Comparison of ENCODE assay signal across 31 mouse cellular contexts in genomic region chr5:147284365-147284764, GRCm38 (mm10). TPM values are rescaled to one million over a fixed set of nuclear protein-coding genes. Genes with fewer than 3 reads are reported as not detected.
DNase-seq lines count a peak whose midpoint lies in the region; ATAC-seq and TF ChIP-seq lines count a peak whose summit lies in the region.
"Had no signal": no experiment of that assay in that cellular context is flagged by ENCODE, and none has a peak within 500 bp of the region (broad histone marks: within the 10 kb centered on the region; RNA-seq: fewer than 3 reads in every experiment).

No protein-coding gene starts in this region.

- 70% methylated on average over 4 of the region's 4 CpGs for WGBS in lung, embryonic 14.5 days

- TF ChIP-seq EP300 in ES-Bruce4 (IDR thresholded peaks at IDR 0.05; ENCODE audit: insufficient read depth, low read depth, low read length), result no peak

- ATAC-seq in lung, embryonic 14.5 days (ENCODE audit: insufficient read depth), result no peak
- ATAC-seq: forebrain, embryonic 13.5 days had no signal

- H3K4me3 ChIP-seq in gastrocnemius, adult 2 months, result no peak overlapping the region
- no peak overlapping the region for H3K4me3 ChIP-seq in lung, embryonic 14.5 days (ENCODE audit: low read depth, low read length)
- H3K4me3 ChIP-seq in ES-Bruce4 (ENCODE audit: low read depth, low read length), result no peak overlapping the region
- H3K4me3 ChIP-seq: embryonic facial prominence, embryonic 12.5 days; erythroblast, embryonic 14.5 days; forebrain, embryonic 13.5 days; hindbrain, embryonic 12.5 days; limb, embryonic 12.5 days; midbrain, embryonic 10.5 days had no signal

- H3K9me3 ChIP-seq in lung, embryonic 14.5 days (ENCODE audit: low read depth, low read length), result no peaks in the 10 kb centered on the region
- no peaks in the 10 kb centered on the region for H3K9me3 ChIP-seq in ES-Bruce4 (replicated peaks; ENCODE audit: control insufficient read depth, insufficient read depth, low read length, poor library complexity, severe bottlenecking)
- H3K9me3 ChIP-seq: embryonic facial prominence, embryonic 12.5 days; forebrain, embryonic 13.5 days; hindbrain, embryonic 12.5 days; limb, embryonic 12.5 days; midbrain, embryonic 10.5 days had no signal

- no peak overlapping the region for H3K27ac ChIP-seq in gastrocnemius, adult 2 months
- H3K27ac ChIP-seq in lung, embryonic 14.5 days (ENCODE audit: low read depth), result no peak overlapping the region
- no peak overlapping the region for H3K27ac ChIP-seq in ES-Bruce4 (ENCODE audit: insufficient read depth, low read length)
- H3K27ac ChIP-seq: embryonic facial prominence, embryonic 12.5 days; forebrain, embryonic 13.5 days; hindbrain, embryonic 12.5 days; limb, embryonic 12.5 days; macrophage; midbrain, embryonic 10.5 days had no signal

- no peaks in the 10 kb centered on the region for H3K36me3 ChIP-seq in lung, embryonic 14.5 days (ENCODE audit: insufficient read depth)
- no peaks in the 10 kb centered on the region for H3K36me3 ChIP-seq in ES-Bruce4 (ENCODE audit: control insufficient read depth, insufficient read depth, low read length, poor library complexity, severe bottlenecking)
- H3K36me3 ChIP-seq: embryonic facial prominence, embryonic 12.5 days; hindbrain, embryonic 12.5 days; limb, embryonic 12.5 days; midbrain, embryonic 10.5 days had no signal

- H3K4me1 ChIP-seq in lung, embryonic 14.5 days (ENCODE audit: insufficient read depth), result no peaks in the 10 kb centered on the region
- H3K4me1 ChIP-seq in ES-Bruce4 (ENCODE audit: control insufficient read depth, insufficient read depth, low read length), result no peaks in the 10 kb centered on the region
- H3K4me1 ChIP-seq: embryonic facial prominence, embryonic 12.5 days; forebrain, embryonic 13.5 days; hindbrain, embryonic 12.5 days; limb, embryonic 12.5 days; midbrain, embryonic 10.5 days had no signal

- H3K4me2 ChIP-seq in lung, embryonic 14.5 days, result no peak overlapping the region
- H3K4me2 ChIP-seq: embryonic facial prominence, embryonic 12.5 days; forebrain, embryonic 13.5 days; heart, embryonic 11.5 days; hindbrain, embryonic 12.5 days; limb, embryonic 12.5 days had no signal

- TF ChIP-seq POLR2A in ES-Bruce4 (IDR thresholded peaks at IDR 0.05; ENCODE audit: insufficient read depth, low read length), result no peak
- TF ChIP-seq POLR2A in brain, embryonic 14.5 days (IDR thresholded peaks at IDR 0.05; ENCODE audit: borderline replicate concordance, extremely low read depth, insufficient read depth, insufficient read length, poor library complexity, severe bottlenecking), result no peak

- peaks cover 21% of the 10 kb centered on the region for H3K27me3 ChIP-seq in lung, embryonic 14.5 days (ENCODE audit: insufficient read depth, low read length)
- H3K27me3 ChIP-seq in ES-Bruce4 (ENCODE audit: control insufficient read depth, insufficient read depth, low read length, poor library complexity, severe bottlenecking), result peaks cover 4% of the 10 kb centered on the region

- no peak overlapping the region for H3K9ac ChIP-seq in lung, embryonic 14.5 days
- H3K9ac ChIP-seq in ES-Bruce4 (ENCODE audit: low read depth, poor library complexity, severe bottlenecking), result no peak overlapping the region
- H3K9ac ChIP-seq: embryonic facial prominence, embryonic 12.5 days; forebrain, embryonic 13.5 days; hindbrain, embryonic 12.5 days; limb, embryonic 12.5 days had no signal

- intact Hi-C loops in gastrocnemius, adult 2 months (cut with DNase I), result no loop called here
- intact Hi-C loops in left cerebral cortex, postnatal 4 days (cut with DNase I), result no loop called here

- TF ChIP-seq CTCF in gastrocnemius, adult 2 months (IDR thresholded peaks at IDR 0.05), result peak; percentile 11; the same call in 1 of the 2 replicates
- peak; percentile 33; the same call in 1 of the 2 replicates for TF ChIP-seq CTCF in lung, embryonic 14.5 days (IDR thresholded peaks at IDR 0.05; ENCODE audit: low read depth)
- TF ChIP-seq CTCF in ES-Bruce4 (IDR thresholded peaks at IDR 0.05; ENCODE audit: low read depth, low read length), result peak; percentile 35
- peak; percentile 19; the same call in 1 of the 2 replicates for TF ChIP-seq CTCF in brain, embryonic 14.5 days (IDR thresholded peaks at IDR 0.05; ENCODE audit: borderline replicate concordance, extremely low read depth, insufficient read depth, insufficient read length)

- no peak for DNase-seq in gastrocnemius, adult 2 months
- DNase-seq in gastrocnemius, postnatal 25 days, result no peak
- DNase-seq in lung, embryonic 14.5 days, result no peak
- DNase-seq in lung, postnatal 25 days (ENCODE audit: low spot score), result no peak
- no peak for DNase-seq in brain, embryonic 14.5 days (ENCODE audit: low read depth)
- no peak for DNase-seq in left cerebral cortex, postnatal 4 days
- DNase-seq in urinary bladder, adult 2 months (ENCODE audit: low spot score), result no peak
- DNase-seq: adrenal gland, adult 8-10 months; cerebellum, adult 9-11 months; heart, postnatal 10 days; kidney, adult 9 months; kidney, postnatal 25 days; lung, adult 18-20 months; retina, postnatal 1 day; thymus, postnatal 36 days had no signal

RNA-seq across cellular contexts. Expression of gene Pdx1, which starts 14.6 kb away (rescaled TPM):
- not detected for total RNA-seq in gastrocnemius, adult 2 months (2021)
- total RNA-seq in gastrocnemius, postnatal 25 days (2021), result not detected
- polyA plus RNA-seq in lung, embryonic 14.5 days (2014; fragmentation: Nextera tagmentation; extraction: Ambion mirVana), result not detected in 2 replicates
- not detected in 2 replicates for polyA plus RNA-seq in ES-Bruce4 (2011; ENCODE audit: insufficient read depth, insufficient read length, low read depth, missing spikeins)
- polyA plus RNA-seq in brain, embryonic 14.5 days (2012; rRNA removed), result not detected in 2 replicates
- not detected for total RNA-seq in left cerebral cortex, postnatal 4 days (2021)
- not detected in 2 replicates for polyA plus RNA-seq in urinary bladder, adult 2 months (2012; rRNA removed)
- total RNA-seq: adrenal gland, adult 8-10 months; gastrocnemius, postnatal 4 days; heart, postnatal 10 days; layer of hippocampus, postnatal 10 days; left cerebral cortex, adult 8-10 months; monocyte, adult 5-6 weeks had no signal
- polyA plus RNA-seq: cortical plate, adult 2 months; embryonic facial prominence, embryonic 12.5 days; erythroblast, embryonic 14.5 days; forebrain, embryonic 13.5 days; heart, embryonic 11.5 days; hindbrain, embryonic 12.5 days; limb, embryonic 12.5 days; macrophage; midbrain, embryonic 10.5 days; neural tube, embryonic 11.5 days had no signal

RNA-seq across cellular contexts. Expression of gene Cdx2, which starts 22.7 kb away (rescaled TPM):
- total RNA-seq in gastrocnemius, adult 2 months (2021), result not detected
- not detected for total RNA-seq in gastrocnemius, postnatal 25 days (2021)
- polyA plus RNA-seq in lung, embryonic 14.5 days (2014; fragmentation: Nextera tagmentation; extraction: Ambion mirVana), result not detected in 2 replicates
- 0.70 and 1.1 TPM in 2 replicates for polyA plus RNA-seq in ES-Bruce4 (2011; ENCODE audit: insufficient read depth, insufficient read length, low read depth, missing spikeins)
- polyA plus RNA-seq in brain, embryonic 14.5 days (2012; rRNA removed), result not detected in 2 replicates
- total RNA-seq in left cerebral cortex, postnatal 4 days (2021), result not detected
- polyA plus RNA-seq in urinary bladder, adult 2 months (2012; rRNA removed), result not detected in 2 replicates
- total RNA-seq: adrenal gland, adult 8-10 months; gastrocnemius, postnatal 4 days; heart, postnatal 10 days; layer of hippocampus, postnatal 10 days; left cerebral cortex, adult 8-10 months; monocyte, adult 5-6 weeks had no signal
- polyA plus RNA-seq: cortical plate, adult 2 months; embryonic facial prominence, embryonic 12.5 days; forebrain, embryonic 13.5 days; heart, embryonic 11.5 days; hindbrain, embryonic 12.5 days; limb, embryonic 12.5 days; macrophage; midbrain, embryonic 10.5 days; neural tube, embryonic 11.5 days had no signal

RNA-seq across cellular contexts. Expression of gene Urad, which starts 37.9 kb away (rescaled TPM):
- not detected for total RNA-seq in gastrocnemius, adult 2 months (2021)
- not detected for total RNA-seq in gastrocnemius, postnatal 25 days (2021)
- polyA plus RNA-seq in lung, embryonic 14.5 days (2014; fragmentation: Nextera tagmentation; extraction: Ambion mirVana), result not detected in 2 replicates
- polyA plus RNA-seq in ES-Bruce4 (2011; ENCODE audit: insufficient read depth, insufficient read length, low read depth, missing spikeins), result not detected in 2 replicates
- polyA plus RNA-seq in brain, embryonic 14.5 days (2012; rRNA removed), result not detected in 2 replicates
- total RNA-seq in left cerebral cortex, postnatal 4 days (2021), result not detected
- polyA plus RNA-seq in urinary bladder, adult 2 months (2012; rRNA removed), result not detected in 2 replicates
- total RNA-seq: ES-E14; gastrocnemius, postnatal 4 days; heart, postnatal 10 days; layer of hippocampus, postnatal 10 days; left cerebral cortex, adult 8-10 months; monocyte, adult 5-6 weeks had no signal
- polyA plus RNA-seq: cortical plate, adult 2 months; embryonic facial prominence, embryonic 12.5 days; erythroblast, embryonic 14.5 days; forebrain, embryonic 13.5 days; heart, embryonic 11.5 days; hindbrain, embryonic 12.5 days; limb, embryonic 12.5 days; macrophage; midbrain, embryonic 10.5 days; neural tube, embryonic 11.5 days had no signal
